Mouse (Mus musculus) activated CD4-positive, CD25-positive, alpha-beta regulatory T cell, adult 4 months (primary cell): ENCODE results near the gene Lexm. TPM values are rescaled to one million over a fixed set of nuclear protein-coding genes. Genes with fewer than 3 reads are reported as not detected.

ENCODE experiments used
- ATAC-seq: one replicate; pipeline ENCODE4 v1.8.0; 2017
- polyA plus RNA-seq, 2 experiments: library from polyadenylated mRNA; unstranded; fragments of 100-300 nt; shearing (Covaris generic); gene quantifications; one replicate each; pipeline ENCODE4 v1.2.1; 2017

Lexm gene
- polyA plus RNA-seq, 2 experiments from 2014 or later = not detected

DNA sequence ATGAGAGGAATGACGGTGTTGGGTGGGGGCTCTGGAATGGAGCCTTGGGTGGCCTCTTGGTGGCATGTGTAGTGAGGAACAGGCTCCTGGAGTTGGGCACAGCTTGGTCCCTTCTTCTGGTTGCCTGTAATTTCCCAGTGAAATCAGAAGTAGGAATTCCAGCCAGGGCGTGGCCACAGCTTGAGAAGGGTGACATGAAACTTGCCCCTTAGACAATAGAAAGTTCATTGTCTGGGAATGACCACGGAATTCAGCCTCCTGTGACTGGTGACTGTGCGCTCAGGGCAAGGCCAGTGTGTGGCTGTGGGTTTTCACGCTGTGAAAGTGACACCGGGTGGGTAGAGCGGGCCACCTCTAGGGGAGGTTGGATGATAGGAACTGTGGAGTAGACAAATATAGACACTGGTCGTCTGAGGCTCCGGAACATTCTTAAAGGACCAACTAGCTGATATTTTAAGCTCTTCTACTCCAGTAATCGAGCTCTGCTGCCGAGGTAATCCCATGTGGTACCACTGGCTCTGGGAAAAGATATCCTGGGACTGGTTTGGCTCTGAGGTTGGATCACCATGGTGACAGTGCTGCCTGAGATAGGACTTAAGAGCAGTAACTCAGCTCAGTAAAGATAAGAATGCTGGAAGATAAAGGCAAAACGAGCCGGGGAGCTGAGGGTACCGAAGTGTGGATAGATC is 35.7 kb downstream of the Lexm start:
- no peak for ATAC-seq

DNA sequence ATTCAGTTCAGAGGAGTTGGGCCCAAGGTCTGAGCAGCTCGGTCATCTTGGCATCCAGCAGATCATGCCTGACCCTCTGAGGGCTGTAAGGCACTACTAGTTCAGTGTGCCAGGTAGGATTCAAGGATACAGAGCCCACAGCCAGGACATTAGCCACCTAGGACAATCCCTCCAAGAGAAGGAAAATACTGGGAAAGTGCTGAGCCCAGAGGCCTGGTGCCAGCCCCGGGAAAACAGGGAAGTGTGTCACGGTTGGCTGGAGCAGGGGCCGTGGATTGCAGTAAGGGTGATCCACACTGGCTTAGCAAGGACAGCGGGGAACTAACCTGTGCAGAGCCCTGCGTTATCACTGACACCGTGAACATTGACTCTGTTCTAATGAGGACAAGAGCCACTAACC is 39.5 kb downstream of the Lexm start:
- ATAC-seq = no peak

DNA sequence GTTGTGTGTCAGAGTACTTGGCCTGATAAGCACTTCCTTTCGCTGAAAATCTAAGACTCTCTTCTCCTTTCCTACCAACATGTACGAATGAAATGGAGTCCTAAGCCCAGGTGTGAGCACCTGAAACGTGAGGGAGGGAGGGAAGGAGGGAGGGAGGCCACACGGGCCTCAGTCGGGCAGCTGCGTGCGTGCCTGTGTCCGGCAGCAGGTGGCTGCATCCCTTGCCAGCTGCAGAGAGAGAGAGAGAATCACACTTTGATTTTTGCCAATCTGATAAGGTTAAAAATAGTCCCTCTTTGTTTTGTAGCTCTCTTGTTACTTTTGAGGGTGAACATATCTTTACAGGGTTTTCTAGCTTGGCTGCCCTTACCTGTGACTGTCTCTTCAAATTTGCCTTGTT is 42.0 kb downstream of the Lexm start:
- ATAC-seq = no peak

DNA sequence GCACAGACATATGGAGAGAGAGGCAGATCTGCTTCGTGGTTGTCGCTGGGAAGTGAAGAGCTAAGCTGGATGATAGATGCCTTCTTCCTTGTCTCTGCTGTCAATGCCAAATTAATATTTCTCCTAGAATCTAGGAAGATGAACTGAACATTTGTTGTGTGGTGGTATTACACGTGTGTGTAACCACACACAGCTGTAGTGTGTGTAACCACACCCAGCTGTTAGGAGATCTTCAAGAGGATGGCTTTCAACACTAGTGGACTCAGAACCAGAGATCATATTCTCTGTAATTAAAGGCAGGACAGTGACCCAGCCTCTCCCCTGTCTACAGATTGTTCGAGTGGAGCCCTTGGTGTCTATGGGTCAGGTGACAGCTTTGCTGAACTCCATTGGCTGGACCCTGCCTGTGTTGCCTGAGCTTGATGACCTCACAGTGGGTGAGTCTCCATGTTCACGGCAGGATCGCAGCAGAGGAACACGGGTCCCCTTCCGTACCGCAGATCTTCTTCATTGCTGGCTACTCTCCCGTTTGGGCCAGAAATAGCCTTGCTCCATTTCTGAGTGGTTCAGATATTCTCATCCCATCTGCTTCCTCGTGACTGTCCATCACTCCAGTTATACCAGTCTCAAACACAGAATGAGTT is 45.8 kb downstream of the Lexm start:
- ATAC-seq = no peak

- no peak for ATAC-seq
These were observed 47.4 kb downstream of the Lexm start for GRCm38 (mm10) chr4:106569680-106570079.

DNA sequence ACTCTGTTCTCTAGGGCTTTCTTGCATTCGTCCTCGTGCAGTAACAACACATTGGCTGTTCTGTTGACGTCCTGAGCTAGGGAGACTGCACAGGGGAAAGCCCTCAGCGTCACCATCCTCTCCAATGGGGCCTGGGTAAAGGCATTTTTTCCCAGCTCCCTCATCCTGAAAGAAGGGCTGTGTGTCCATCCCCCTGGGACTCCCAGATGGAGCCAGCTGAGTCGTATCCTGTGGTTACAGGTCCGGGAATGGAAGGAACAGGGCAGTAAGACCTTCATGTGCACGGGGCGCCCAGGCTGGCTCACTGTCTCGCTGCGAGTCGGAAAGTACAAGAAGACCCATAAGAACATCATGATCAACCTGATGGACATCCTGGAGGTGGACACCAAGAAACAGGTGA is 52.9 kb downstream of the Lexm start:
- ATAC-seq = no peak

DNA sequence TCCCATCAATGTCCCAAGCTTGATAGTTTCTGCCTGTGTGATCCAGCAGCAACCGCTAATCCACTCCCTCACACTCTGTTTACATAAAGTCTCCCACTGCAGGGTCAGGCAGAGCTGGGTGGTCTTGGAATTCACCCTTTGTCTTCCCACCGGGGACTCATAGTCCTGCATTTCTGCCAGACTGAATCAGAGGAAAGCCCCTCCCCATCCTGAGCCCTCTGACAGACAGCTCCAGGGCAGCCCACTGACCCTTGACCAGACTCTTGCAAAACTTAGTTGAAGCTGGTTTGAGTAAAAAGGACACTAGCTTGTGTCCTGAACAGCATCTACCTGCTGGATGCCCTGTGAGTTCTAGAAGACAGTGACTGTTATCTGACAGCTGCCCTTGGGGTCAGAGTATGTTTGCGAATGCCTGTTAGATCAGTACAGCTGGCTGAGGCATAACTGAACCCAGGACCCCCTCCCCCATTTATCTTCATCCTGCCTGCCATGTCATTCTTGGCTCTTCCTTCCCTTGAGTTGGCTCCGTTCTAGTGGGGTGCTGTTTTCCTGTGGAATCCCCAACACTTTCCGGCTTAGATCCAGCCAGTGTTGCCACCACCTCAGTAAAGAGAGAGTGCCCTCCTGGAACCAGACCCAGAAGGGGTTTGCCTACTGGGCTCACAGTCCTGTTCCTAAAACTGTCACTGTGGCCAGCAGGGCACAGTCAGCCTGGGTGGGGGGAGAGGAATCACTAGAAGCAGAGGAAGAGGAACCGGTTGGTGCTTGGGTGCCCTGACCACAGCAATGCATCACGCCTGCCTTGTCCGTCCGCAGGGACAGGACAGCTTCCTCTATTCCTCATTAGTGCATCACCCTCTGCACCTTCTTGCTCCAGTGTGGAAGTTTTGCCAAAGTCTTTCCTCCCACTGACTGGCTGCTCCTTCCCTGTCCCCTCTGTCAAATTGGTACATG is 53.9 kb downstream of the Lexm start:
- ATAC-seq = no peak

DNA sequence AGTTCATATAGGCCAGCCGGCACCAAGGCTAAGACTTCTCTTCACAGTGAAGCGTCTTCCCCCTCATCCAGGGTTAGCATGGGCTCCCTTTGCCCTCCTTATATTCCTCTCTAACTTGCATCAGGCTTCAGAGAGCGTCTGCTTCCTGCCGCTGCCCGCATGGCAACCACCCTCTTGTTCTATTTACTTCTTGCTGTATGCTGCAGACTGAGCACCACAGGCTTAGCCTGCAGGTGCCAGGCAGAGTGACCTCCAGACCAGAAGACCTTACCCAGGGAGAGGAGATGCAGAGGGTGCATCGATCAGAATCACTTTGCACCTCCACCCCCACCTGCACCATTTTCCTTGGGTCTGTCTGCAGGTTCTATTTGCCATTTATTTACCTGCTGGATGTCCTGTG is 55.0 kb downstream of the Lexm start:
- no peak for ATAC-seq

GRCm38 (mm10) chr4:106560846-106561781 is 55.9 kb downstream of the Lexm start, which contains the start of gene Dhcr24:
Gene Dhcr24 (plus strand): TSS chr4:106561038.
- ATAC-seq = peak; percentile 96

DNA sequence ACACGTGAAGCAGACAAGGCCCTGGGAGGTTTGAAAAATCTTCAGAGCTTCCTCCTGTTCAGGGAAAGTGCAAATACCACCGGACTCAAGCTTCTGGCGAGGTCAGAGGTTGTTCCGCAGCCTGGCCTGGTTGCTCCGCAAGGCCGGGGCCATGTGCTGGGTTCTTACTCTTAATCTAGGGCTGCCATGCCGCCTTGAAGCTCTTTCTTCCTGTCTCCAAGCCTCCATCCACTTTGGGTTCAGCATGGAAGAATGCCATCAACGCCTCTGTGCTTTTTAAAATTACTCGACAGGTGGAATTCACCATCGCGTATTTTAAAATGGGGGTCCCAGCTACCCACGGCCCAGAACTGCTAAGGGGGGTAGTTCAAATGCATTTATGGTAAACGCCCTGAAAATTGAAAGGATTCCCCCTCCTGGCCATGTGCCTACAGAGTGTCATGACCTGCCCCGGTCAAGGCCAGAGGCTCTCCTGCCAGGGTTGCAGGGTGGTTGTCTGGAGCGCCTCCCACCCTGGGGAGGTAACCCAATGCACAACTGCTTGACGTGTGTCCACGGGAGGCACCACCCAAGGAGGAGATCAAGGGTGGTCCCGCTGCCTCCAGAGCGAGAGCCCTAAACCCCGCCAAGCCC is 56.7 kb downstream of the Lexm start:
- peak; percentile 50 for ATAC-seq

DNA sequence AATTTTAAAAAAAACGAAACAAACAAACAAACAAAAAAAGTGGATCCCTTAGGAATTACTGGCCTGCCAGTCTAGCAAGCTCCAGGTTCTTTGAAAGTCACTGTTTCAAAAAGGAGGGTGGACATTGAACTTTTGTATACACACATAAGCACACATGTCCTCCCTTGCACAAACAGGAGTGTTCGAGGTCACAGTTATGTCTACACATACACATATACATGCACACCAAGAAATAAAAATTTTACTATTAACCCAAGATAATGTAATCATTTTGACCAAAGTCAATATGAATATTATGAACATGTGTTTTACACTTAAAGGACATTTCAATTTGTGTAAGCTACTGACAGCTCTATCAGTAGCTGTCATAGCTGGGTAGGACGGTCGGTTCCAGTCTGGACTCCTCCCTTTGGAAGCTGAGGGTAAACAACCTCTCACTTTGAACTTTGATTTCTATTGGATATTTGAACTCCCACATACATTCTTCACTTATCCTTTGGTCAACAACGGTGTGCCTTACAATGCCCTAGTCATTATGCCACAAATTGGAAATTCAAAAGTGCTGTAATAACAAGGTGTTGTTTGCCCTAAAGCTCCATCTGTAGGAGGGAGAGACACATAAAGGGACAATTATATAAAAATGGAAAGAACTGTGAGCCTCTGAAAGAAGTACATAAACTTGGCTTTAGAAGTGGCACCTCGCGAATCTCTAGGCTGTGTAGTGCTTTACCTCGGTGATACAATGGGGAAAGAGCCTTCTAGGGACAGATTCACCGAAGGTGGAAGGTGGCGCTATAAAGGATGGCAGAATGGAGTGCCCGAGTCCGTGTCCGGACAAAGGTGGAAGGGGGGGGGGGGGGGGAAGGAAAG is 57.5 kb downstream of the Lexm start:
- ATAC-seq = no peak

GRCm38 (mm10) chr4:106557978-106558377 is 59.1 kb downstream of the Lexm start:
- ATAC-seq = no peak

- no peak for ATAC-seq
These were observed 59.8 kb downstream of the Lexm start for GRCm38 (mm10) chr4:106557262-106557661.

DNA sequence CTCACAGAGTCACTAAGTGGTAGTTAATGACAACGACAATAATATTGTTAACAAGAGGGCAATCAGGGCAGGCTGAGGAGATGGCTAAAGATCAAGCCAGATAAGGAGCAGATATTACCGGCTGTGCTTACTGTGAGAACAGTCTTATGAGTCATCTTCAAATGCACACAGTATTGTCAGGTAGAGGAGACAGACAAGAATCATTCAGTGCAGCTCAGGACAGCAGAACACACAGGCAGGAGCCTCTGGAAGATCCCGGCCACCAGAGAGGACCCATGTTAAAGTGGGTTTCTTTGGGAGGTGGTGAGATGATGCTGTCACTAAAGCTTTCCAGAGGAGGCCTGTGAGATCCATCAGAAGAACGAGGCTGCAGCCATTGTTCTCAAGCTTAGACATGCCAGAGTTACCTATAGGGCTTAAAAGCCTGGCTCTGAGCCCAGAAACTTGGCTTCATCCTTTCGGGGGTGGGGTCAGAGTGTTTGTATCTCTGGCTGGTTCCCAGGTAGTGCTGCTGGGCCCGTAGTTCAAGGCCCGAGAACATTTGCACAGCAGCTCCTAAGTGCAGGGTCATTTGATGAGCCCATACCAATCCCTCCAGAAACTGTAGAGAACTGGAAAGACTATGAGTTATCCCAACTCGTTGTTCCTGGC is 66.4 kb downstream of the Lexm start:
- ATAC-seq = no peak

DNA sequence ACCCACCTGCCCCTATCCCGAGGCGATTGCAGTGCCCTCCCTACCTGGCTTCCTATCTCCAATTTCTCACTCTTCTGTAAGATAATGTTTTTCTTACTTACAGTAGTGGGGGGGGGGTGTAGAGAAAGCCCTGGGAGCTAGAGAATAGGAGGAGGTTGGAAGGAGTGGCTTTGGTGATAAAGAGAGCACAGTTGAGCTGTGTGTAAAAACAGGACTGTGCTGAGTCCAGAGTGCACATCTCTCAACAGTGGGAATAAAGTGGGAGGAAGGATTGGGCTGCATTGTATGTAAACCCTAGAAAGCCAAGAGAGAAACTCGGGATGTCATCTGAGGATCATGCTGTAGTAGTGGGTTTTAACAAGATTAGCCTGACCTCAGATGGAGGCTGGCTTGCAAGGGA is 68.9 kb downstream of the Lexm start:
- no peak for ATAC-seq

DNA sequence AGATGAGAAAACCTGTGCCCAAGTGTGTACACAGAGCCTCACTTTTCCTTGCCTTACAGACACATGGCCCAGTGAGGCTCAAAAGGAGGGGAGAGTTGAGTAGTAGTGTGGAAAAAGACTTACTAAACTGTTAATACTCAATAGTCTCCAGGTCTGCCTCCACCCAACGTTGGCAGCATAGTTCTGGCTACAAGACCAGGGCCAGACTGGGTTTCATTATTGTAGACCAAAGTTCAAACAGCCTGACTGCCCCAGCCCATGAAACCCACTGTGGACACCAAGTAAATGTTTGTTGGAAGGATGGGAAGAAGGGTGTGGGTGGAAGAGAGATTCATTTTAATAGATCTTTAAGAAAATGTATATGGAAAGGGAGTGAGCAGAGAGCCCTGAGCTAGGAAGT is 70.1 kb downstream of the Lexm start:
- ATAC-seq = no peak

GRCm38 (mm10) chr4:106545817-106546373 is 71.1 kb downstream of the Lexm start:
- no peak for ATAC-seq

GRCm38 (mm10) chr4:106542211-106542610 is 74.8 kb downstream of the Lexm start:
- no peak for ATAC-seq

GRCm38 (mm10) chr4:106541491-106541890 is 75.5 kb downstream of the Lexm start:
- no peak for ATAC-seq
